Mouse (Mus musculus) liver, adult 2 months (tissue): ENCODE data around the gene Pheta1. TPM values are rescaled to one million over a fixed set of nuclear protein-coding genes. Genes with fewer than 3 reads are reported as not detected.
A peak's percentile ranks its signal among the peaks of the same experiment; 100 is the strongest.

Experiments
- DNase-seq: peaks from one replicate; pipeline ENCODE4 v3.0.0-alpha.2; 2011; ENCODE audit warnings: low read depth, low spot score; ENCODE audit errors: extremely low read depth
- H3K27ac ChIP-seq: fragments of 200-500 bp; replicated peaks from 2 replicates; pipeline ENCODE4 v1.5.1; 2012; ENCODE audit warnings: low read depth, mild to moderate bottlenecking, control low read depth, inconsistent platforms, low read length; ENCODE audit not compliant: insufficient read depth
- H3K27me3 ChIP-seq: fragments of 200-500 bp; 2 replicates; pipeline ENCODE4 v1.6.1; 2012; ENCODE audit warnings: mild to moderate bottlenecking, moderate library complexity, low read length, inconsistent platforms; ENCODE audit not compliant: control insufficient read depth, insufficient read depth
- H3K36me3 ChIP-seq: fragments of 200-500 bp; 2 replicates; pipeline ENCODE4 v1.6.1; 2012; ENCODE audit warnings: low read length, inconsistent platforms; ENCODE audit not compliant: control insufficient read depth, insufficient read depth
- H3K4me1 ChIP-seq: fragments of 200-500 bp; 2 replicates; pipeline ENCODE4 v1.6.1; 2011; ENCODE audit warnings: low read length; ENCODE audit not compliant: control insufficient read depth, insufficient read depth
- H3K4me3 ChIP-seq: fragments of 200-500 bp; 2 replicates; pipeline ENCODE4 v1.5.1; 2011; ENCODE audit warnings: low read depth, mild to moderate bottlenecking, control low read depth, low read length, moderate library complexity; ENCODE audit not compliant: insufficient read depth
- H3K79me2 ChIP-seq: fragments of 200-500 bp; 2 replicates; pipeline ENCODE4 v1.6.1; 2012; ENCODE audit warnings: inconsistent platforms, mild to moderate bottlenecking, low read length, moderate library complexity; ENCODE audit not compliant: control insufficient read depth, insufficient read depth
- H3K9ac ChIP-seq: fragments of 200-500 bp; 2 replicates; pipeline ENCODE4 v1.6.1; 2012; ENCODE audit warnings: low read depth, mild to moderate bottlenecking, control low read depth, inconsistent platforms, low read length
- CTCF ChIP-seq: fragments of 200-500 bp; IDR thresholded peaks from 2 replicates; pipeline ENCODE4 v1.5.1; 2011; ENCODE audit warnings: low read depth, low read length, control low read depth
- POLR2A ChIP-seq: fragments of 200-500 bp; IDR thresholded peaks from 2 replicates; pipeline ENCODE4 v1.6.1; 2011; ENCODE audit warnings: low read length, control low read depth; ENCODE audit not compliant: insufficient read depth; ENCODE audit errors: extremely low read depth
- WGBS: fragments of 180-500 bp; shearing (Covaris S2); methylation state at CpG from one replicate; pipeline ENCODE4 v1.1.7; 2018; 5-methylcytosine and 5-hydroxymethylcytosine counted together
- polyA plus RNA-seq: library from polyadenylated mRNA; depleted of rRNA; stranded (reverse); fragments of >200 nt; gene quantifications from 2 replicates; pipeline ENCODE4 v1.2.3, GENCODE M21; 2012
- total RNA-seq: library from RNA; depleted of rRNA; stranded (reverse); fragments of >200 nt; gene quantifications from 2 replicates; pipeline ENCODE4 v1.2.3, GENCODE M21; 2014

Pheta1 gene
- total and polyA plus RNA-seq, 2 experiments, result 7.4 to 12.0 TPM

- 56% methylated on average over 9 of the region's 11 CpGs for WGBS
- H3K4me3 ChIP-seq, result no peak overlapping the region
- no peaks in the 10 kb centered on the region for H3K4me1 ChIP-seq
- no peaks in the 10 kb centered on the region for H3K79me2 ChIP-seq
- DNase-seq, result no peak
- no peaks in the 10 kb centered on the region for H3K27me3 ChIP-seq
- TF ChIP-seq CTCF (no peak), POLR2A (no peak)
- no peak overlapping the region for H3K9ac ChIP-seq
- no peak overlapping the region for H3K27ac ChIP-seq
- H3K36me3 ChIP-seq, result no peaks in the 10 kb centered on the region
These were observed 15.5 kb downstream of the Pheta1 start for GRCm38 (mm10) chr5:121864330-121864729.

- TF ChIP-seq CTCF (no peak), POLR2A (no peak)
- Histone ChIP-seq H3K4me1 (no peaks in the 10 kb centered on the region), H3K9ac (no peak overlapping the region), H3K27me3 (no peaks in the 10 kb centered on the region), H3K4me3 (no peak overlapping the region), H3K27ac (no peak overlapping the region), H3K36me3 (no peaks in the 10 kb centered on the region), H3K79me2 (no peaks in the 10 kb centered on the region)
- 91% methylated on average over 5 of the region's 5 CpGs for WGBS
- DNase-seq, result no peak
These were observed 19.2 kb downstream of the Pheta1 start for GRCm38 (mm10) chr5:121867963-121868362.

GRCm38 (mm10) chr5:121870832-121871231 is 22.0 kb downstream of the Pheta1 start:
- WGBS, result 76% methylated on average over 6 of the region's 6 CpGs
- no peaks in the 10 kb centered on the region for H3K4me1 ChIP-seq
- H3K27ac ChIP-seq, result no peak overlapping the region
- H3K4me3 ChIP-seq, result no peak overlapping the region
- no peak overlapping the region for H3K9ac ChIP-seq
- TF ChIP-seq CTCF (no peak), POLR2A (no peak)
- no peak for DNase-seq
- H3K36me3 ChIP-seq, result no peaks in the 10 kb centered on the region
- no peaks in the 10 kb centered on the region for H3K79me2 ChIP-seq
- H3K27me3 ChIP-seq, result no peaks in the 10 kb centered on the region

- no peak overlapping the region for H3K9ac ChIP-seq
- no peak for TF ChIP-seq CTCF
- no peaks in the 10 kb centered on the region for H3K36me3 ChIP-seq
- H3K27ac ChIP-seq, result no peak overlapping the region
- no peaks in the 10 kb centered on the region for H3K27me3 ChIP-seq
- DNase-seq, result no peak
- no peak overlapping the region for H3K4me3 ChIP-seq
- H3K4me1 ChIP-seq, result no peaks in the 10 kb centered on the region
- 95% methylated on average over 10 of the region's 13 CpGs for WGBS
- no peaks in the 10 kb centered on the region for H3K79me2 ChIP-seq
These were observed 22.8 kb downstream of the Pheta1 start for GRCm38 (mm10) chr5:121871515-121872030.

GRCm38 (mm10) chr5:121872158-121872557 is 23.4 kb downstream of the Pheta1 start:
- DNase-seq, result no peak
- TF ChIP-seq CTCF (peak; percentile 96), POLR2A (no peak)
- H3K79me2 ChIP-seq, result no peaks in the 10 kb centered on the region
- H3K36me3 ChIP-seq, result no peaks in the 10 kb centered on the region
- H3K27me3 ChIP-seq, result no peaks in the 10 kb centered on the region
- no peak overlapping the region for H3K27ac ChIP-seq
- WGBS, result 31% methylated on average over 4 of the region's 4 CpGs
- H3K4me3 ChIP-seq, result no peak overlapping the region
- no peaks in the 10 kb centered on the region for H3K4me1 ChIP-seq
- H3K9ac ChIP-seq, result no peak overlapping the region

GRCm38 (mm10) chr5:121875041-121875440 is 26.3 kb downstream of the Pheta1 start:
- Histone ChIP-seq H3K4me1 (no peaks in the 10 kb centered on the region), H3K79me2 (no peaks in the 10 kb centered on the region), H3K36me3 (no peaks in the 10 kb centered on the region), H3K4me3 (no peak overlapping the region), H3K27ac (no peak overlapping the region), H3K27me3 (no peaks in the 10 kb centered on the region), H3K9ac (no peak overlapping the region)
- DNase-seq, result no peak
- no peak for TF ChIP-seq CTCF
- TF ChIP-seq POLR2A, result no peak
- WGBS, result 92% methylated on average over 12 of the region's 12 CpGs
